In the genomic region with DNA sequence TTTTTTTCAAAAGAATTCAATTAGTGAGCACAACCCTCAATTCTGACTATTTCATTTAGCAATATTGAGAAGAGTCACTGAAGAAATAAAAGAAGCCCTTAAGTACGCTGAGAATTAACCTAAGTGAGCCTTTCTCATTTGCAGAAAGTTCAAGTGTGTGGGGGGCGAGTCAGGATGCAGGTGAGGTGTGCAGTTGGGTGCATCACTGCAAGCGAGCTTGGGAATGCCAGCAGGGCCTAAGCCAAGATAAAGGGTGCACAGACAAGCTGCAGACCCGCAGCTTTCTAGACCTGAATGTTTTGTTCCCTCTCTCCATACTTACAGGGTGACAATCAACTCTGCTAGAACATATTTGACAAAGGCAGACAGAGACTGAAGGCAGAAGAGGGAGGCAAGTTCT, we compare ENCODE assay signal across 17 mouse cellular contexts.
DNase-seq lines count a peak whose midpoint lies in the region; ATAC-seq lines count a peak whose summit lies in the region.
"Had no signal": no experiment of that assay in that cellular context is flagged by ENCODE, and none has a peak within 500 bp of the region (broad histone marks: within the 10 kb centered on the region; RNA-seq: fewer than 3 reads in every experiment).

No protein-coding gene starts in this region.

- DNase-seq in heart, adult 18-20 months, result no peak
- peak; percentile 19 for DNase-seq in MEL-GATA-1-ER (ENCODE audit: extremely low read depth, low read depth)
- DNase-seq in thymus, postnatal 0 days (ENCODE audit: low spot score), result peak; percentile 33
- no peak for DNase-seq in adrenal gland, postnatal 14 days
- DNase-seq: cerebellum, adult 18-20 months; cerebellum, postnatal 36 days; gastrocnemius, postnatal 10 days; heart, postnatal 36 days; kidney, adult 11 months; kidney, postnatal 10 days; right cerebral cortex, postnatal 25 days had no signal

- ATAC-seq in heart, embryonic 16.5 days (replicated peaks; ENCODE audit: extremely low read depth, insufficient read depth, low FRiP score), result no peak
- no peak for ATAC-seq in liver, embryonic 15.5 days (ENCODE audit: insufficient read depth)
- ATAC-seq in granulocyte monocyte progenitor cell, adult 5-6 weeks (replicated peaks; ENCODE audit: poor library complexity, severe bottlenecking), result no peak
- ATAC-seq in neural tube, embryonic 15.5 days (ENCODE audit: low FRiP score), result no peak

- H3K4me1 ChIP-seq in heart, embryonic 16.5 days (ENCODE audit: control insufficient read depth, insufficient read depth, low read length), result 0 out of 2 replicates have a peak, but pooled peaks cover 2% of the 10 kb centered on the region
- H3K4me1 ChIP-seq in liver, embryonic 15.5 days (replicated peaks), result peaks cover 49% of the 10 kb centered on the region
- H3K4me1 ChIP-seq in neural tube, embryonic 15.5 days, result peaks cover 13% of the 10 kb centered on the region

- H3K4me2 ChIP-seq in heart, embryonic 16.5 days (ENCODE audit: low read depth, low read length), result no peak overlapping the region
- peak overlapping the region; percentile 43 for H3K4me2 ChIP-seq in liver, embryonic 15.5 days
- H3K4me2 ChIP-seq in neural tube, embryonic 15.5 days, result no peak overlapping the region
- H3K4me2 ChIP-seq: hindbrain, embryonic 15.5 days; neural tube, embryonic 13.5 days had no signal

- 69% methylated on average over 4 of the region's 4 CpGs for WGBS in heart, embryonic 16.5 days
- 46% methylated on average over 4 of the region's 4 CpGs for WGBS in liver, embryonic 15.5 days (ENCODE audit: insufficient replicate concordance)
- WGBS in neural tube, embryonic 15.5 days, result 86% methylated on average over 4 of the region's 4 CpGs

- no peak overlapping the region for H3K9ac ChIP-seq in heart, embryonic 16.5 days (ENCODE audit: low read length)
- H3K9ac ChIP-seq in liver, embryonic 15.5 days, result no peak overlapping the region
- H3K9ac ChIP-seq in neural tube, embryonic 15.5 days (replicated peaks), result no peak overlapping the region
- H3K9ac ChIP-seq: hindbrain, embryonic 15.5 days; neural tube, embryonic 13.5 days had no signal

- no peaks in the 10 kb centered on the region for H3K36me3 ChIP-seq in heart, embryonic 16.5 days (ENCODE audit: control insufficient read depth, insufficient read depth)
- no peaks in the 10 kb centered on the region for H3K36me3 ChIP-seq in liver, embryonic 15.5 days (replicated peaks)
- H3K36me3 ChIP-seq in neural tube, embryonic 15.5 days, result no peaks in the 10 kb centered on the region
- H3K36me3 ChIP-seq: hindbrain, embryonic 15.5 days; neural tube, embryonic 13.5 days had no signal

- H3K4me3 ChIP-seq in heart, embryonic 16.5 days (ENCODE audit: low read length), result no peak overlapping the region
- peak overlapping the region; percentile 9; the same call in 1 of the 2 replicates for H3K4me3 ChIP-seq in liver, embryonic 15.5 days (replicated peaks)
- H3K4me3 ChIP-seq in neural tube, embryonic 15.5 days (replicated peaks), result no peak overlapping the region
- H3K4me3 ChIP-seq: hindbrain, embryonic 15.5 days; neural tube, embryonic 13.5 days had no signal

- H3K27ac ChIP-seq in heart, embryonic 16.5 days (ENCODE audit: low read length), result 0 out of 2 replicates have a peak overlapping the region, but pooled peaks have one; percentile 18
- H3K27ac ChIP-seq in liver, embryonic 15.5 days (replicated peaks), result peak overlapping the region; percentile 49
- H3K27ac ChIP-seq in neural tube, embryonic 15.5 days (replicated peaks), result no peak overlapping the region
- H3K27ac ChIP-seq: hindbrain, embryonic 15.5 days; neural tube, embryonic 13.5 days had no signal

- H3K27me3 ChIP-seq in heart, embryonic 16.5 days (ENCODE audit: control insufficient read depth, insufficient read depth, low read length), result no peaks in the 10 kb centered on the region
- no peaks in the 10 kb centered on the region for H3K27me3 ChIP-seq in liver, embryonic 15.5 days
- no peaks in the 10 kb centered on the region for H3K27me3 ChIP-seq in neural tube, embryonic 15.5 days (replicated peaks)
- H3K27me3 ChIP-seq: hindbrain, embryonic 15.5 days; neural tube, embryonic 13.5 days had no signal

- no peaks in the 10 kb centered on the region for H3K9me3 ChIP-seq in heart, embryonic 16.5 days (replicated peaks; ENCODE audit: control insufficient read depth, low read length)
- no peaks in the 10 kb centered on the region for H3K9me3 ChIP-seq in liver, embryonic 15.5 days (replicated peaks)
- no peaks in the 10 kb centered on the region for H3K9me3 ChIP-seq in neural tube, embryonic 15.5 days (replicated peaks)
- H3K9me3 ChIP-seq: hindbrain, embryonic 15.5 days; neural tube, embryonic 13.5 days had no signal

Comparison
In these comparisons a context has a peak if more than half of its experiments do, and no peak if none do; other contexts are left out.
1. DNase-seq: peak in MEL-GATA-1-ER (single experiment) and thymus, postnatal 0 days (single experiment); none in heart, adult 18-20 months (0 of 2) and adrenal gland, postnatal 14 days (single experiment).